13 mouse cellular contexts compared by ENCODE assay signal in genomic region chr14:25109691-25110090, GRCm38 (mm10).
A peak's percentile ranks its signal among the peaks of the same experiment; 100 is the strongest.
DNase-seq lines count a peak whose midpoint lies in the region; ATAC-seq lines count a peak whose summit lies in the region.
"Had no signal": no experiment of that assay in that cellular context is flagged by ENCODE, and none has a peak within 500 bp of the region (broad histone marks: within the 10 kb centered on the region; RNA-seq: fewer than 3 reads in every experiment).

No protein-coding gene starts in this region.

- peaks cover 46% of the 10 kb centered on the region for H3K4me1 ChIP-seq in heart, embryonic 10.5 days
- peaks cover 33% of the 10 kb centered on the region for H3K4me1 ChIP-seq in heart, embryonic 12.5 days (replicated peaks)
- H3K4me1 ChIP-seq in forebrain, embryonic 12.5 days = peaks cover 41% of the 10 kb centered on the region
- peaks cover 27% of the 10 kb centered on the region for H3K4me1 ChIP-seq in intestine, embryonic 16.5 days (ENCODE audit: control insufficient read depth, insufficient read depth, low read length)
- peaks cover 26% of the 10 kb centered on the region for H3K4me1 ChIP-seq in neural tube, embryonic 11.5 days (ENCODE audit: control insufficient read depth, insufficient read depth, low read length)

- DNase-seq in heart, embryonic 10.5 days (ENCODE audit: low spot score) = no peak
- no peak for DNase-seq in neural tube, embryonic 11.5 days (ENCODE audit: low spot score)
- DNase-seq in cerebellum, adult 9-11 months = no peak
- DNase-seq in gastrocnemius, postnatal 25 days = no peak
- DNase-seq in adrenal gland, postnatal 25 days = no peak
- DNase-seq: cerebellum, postnatal 25 days; lung, postnatal 4 days; right cerebral cortex, postnatal 4 days had no signal

- ATAC-seq in heart, embryonic 12.5 days (ENCODE audit: insufficient number of reproducible peaks, low FRiP score) = no peak
- ATAC-seq in forebrain, embryonic 12.5 days (ENCODE audit: low FRiP score) = no peak
- no peak for ATAC-seq in intestine, embryonic 16.5 days
- ATAC-seq in neural tube, embryonic 11.5 days (ENCODE audit: insufficient read depth, low FRiP score, low TSS enrichment) = no peak

- peak overlapping the region; percentile 89 for H3K27ac ChIP-seq in heart, embryonic 10.5 days
- H3K27ac ChIP-seq in heart, embryonic 12.5 days (ENCODE audit: poor library complexity, severe bottlenecking) = no peak overlapping the region
- peak overlapping the region; percentile 97 for H3K27ac ChIP-seq in forebrain, embryonic 12.5 days
- peak overlapping the region; percentile 87; the same call in 1 of the 2 replicates for H3K27ac ChIP-seq in intestine, embryonic 16.5 days (ENCODE audit: low read length)
- H3K27ac ChIP-seq in neural tube, embryonic 11.5 days (ENCODE audit: low read depth, low read length) = peak overlapping the region; percentile 99
- H3K27ac ChIP-seq: liver, embryonic 14.5 days had no signal

- 34% methylated on average over 1 of the region's 1 CpGs for WGBS in heart, embryonic 10.5 days
- WGBS in heart, embryonic 12.5 days = 22% methylated on average over 1 of the region's 1 CpGs
- WGBS in forebrain, embryonic 12.5 days = 30% methylated on average over 1 of the region's 1 CpGs
- WGBS in intestine, embryonic 16.5 days = 29% methylated on average over 1 of the region's 1 CpGs
- 34% methylated on average over 1 of the region's 1 CpGs for WGBS in neural tube, embryonic 11.5 days

- no peak overlapping the region for H3K9ac ChIP-seq in heart, embryonic 12.5 days
- no peak overlapping the region for H3K9ac ChIP-seq in forebrain, embryonic 12.5 days
- no peak overlapping the region for H3K9ac ChIP-seq in intestine, embryonic 16.5 days (ENCODE audit: low read depth, low read length)
- no peak overlapping the region for H3K9ac ChIP-seq in neural tube, embryonic 11.5 days (ENCODE audit: low read length)
- H3K9ac ChIP-seq: liver, embryonic 14.5 days had no signal

- H3K36me3 ChIP-seq in heart, embryonic 10.5 days = no peaks in the 10 kb centered on the region
- H3K36me3 ChIP-seq in heart, embryonic 12.5 days = no peaks in the 10 kb centered on the region
- H3K36me3 ChIP-seq in forebrain, embryonic 12.5 days (replicated peaks) = no peaks in the 10 kb centered on the region
- no peaks in the 10 kb centered on the region for H3K36me3 ChIP-seq in intestine, embryonic 16.5 days (ENCODE audit: control insufficient read depth, insufficient read depth, low read length)
- H3K36me3 ChIP-seq in neural tube, embryonic 11.5 days (ENCODE audit: control insufficient read depth, insufficient read depth, low read length) = no peaks in the 10 kb centered on the region
- H3K36me3 ChIP-seq: G1E had no signal

- no peak overlapping the region for H3K4me3 ChIP-seq in heart, embryonic 10.5 days
- H3K4me3 ChIP-seq in heart, embryonic 12.5 days = no peak overlapping the region
- H3K4me3 ChIP-seq in forebrain, embryonic 12.5 days (replicated peaks) = no peak overlapping the region
- no peak overlapping the region for H3K4me3 ChIP-seq in intestine, embryonic 16.5 days (ENCODE audit: low read length)
- H3K4me3 ChIP-seq in neural tube, embryonic 11.5 days (ENCODE audit: low read depth, low read length) = no peak overlapping the region

- no peak overlapping the region for H3K4me2 ChIP-seq in heart, embryonic 12.5 days
- no peak overlapping the region for H3K4me2 ChIP-seq in forebrain, embryonic 12.5 days
- no peak overlapping the region for H3K4me2 ChIP-seq in intestine, embryonic 16.5 days (ENCODE audit: low read depth, low read length)
- H3K4me2 ChIP-seq in neural tube, embryonic 11.5 days (ENCODE audit: low read depth) = no peak overlapping the region

- no peaks in the 10 kb centered on the region for H3K27me3 ChIP-seq in heart, embryonic 10.5 days (ENCODE audit: insufficient read depth, poor library complexity, severe bottlenecking)
- no peaks in the 10 kb centered on the region for H3K27me3 ChIP-seq in heart, embryonic 12.5 days (replicated peaks)
- no peaks in the 10 kb centered on the region for H3K27me3 ChIP-seq in forebrain, embryonic 12.5 days
- no peaks in the 10 kb centered on the region for H3K27me3 ChIP-seq in intestine, embryonic 16.5 days (replicated peaks; ENCODE audit: control insufficient read depth, insufficient read depth, low read length)
- no peaks in the 10 kb centered on the region for H3K27me3 ChIP-seq in neural tube, embryonic 11.5 days (ENCODE audit: control insufficient read depth, insufficient read depth, low read length)

- H3K9me3 ChIP-seq in heart, embryonic 10.5 days = no peaks in the 10 kb centered on the region
- H3K9me3 ChIP-seq in heart, embryonic 12.5 days (replicated peaks) = no peaks in the 10 kb centered on the region
- no peaks in the 10 kb centered on the region for H3K9me3 ChIP-seq in forebrain, embryonic 12.5 days
- no peaks in the 10 kb centered on the region for H3K9me3 ChIP-seq in intestine, embryonic 16.5 days (ENCODE audit: control insufficient read depth, low read length)
- no peaks in the 10 kb centered on the region for H3K9me3 ChIP-seq in neural tube, embryonic 11.5 days (ENCODE audit: control insufficient read depth, low read length)
